Mouse (Mus musculus): ENCODE data around the gene Syngap1. TPM values are rescaled to one million over a fixed set of nuclear protein-coding genes. Genes with fewer than 3 reads are reported as not detected.
"Not testable (repeated sequence)": the region's sequence is repeated elsewhere in the genome, so short reads cannot be mapped to it uniquely, and the experiment has no call there.

Gene Syngap1
- polyA plus RNA-seq, 1 experiment = 136 TPM

DNA sequence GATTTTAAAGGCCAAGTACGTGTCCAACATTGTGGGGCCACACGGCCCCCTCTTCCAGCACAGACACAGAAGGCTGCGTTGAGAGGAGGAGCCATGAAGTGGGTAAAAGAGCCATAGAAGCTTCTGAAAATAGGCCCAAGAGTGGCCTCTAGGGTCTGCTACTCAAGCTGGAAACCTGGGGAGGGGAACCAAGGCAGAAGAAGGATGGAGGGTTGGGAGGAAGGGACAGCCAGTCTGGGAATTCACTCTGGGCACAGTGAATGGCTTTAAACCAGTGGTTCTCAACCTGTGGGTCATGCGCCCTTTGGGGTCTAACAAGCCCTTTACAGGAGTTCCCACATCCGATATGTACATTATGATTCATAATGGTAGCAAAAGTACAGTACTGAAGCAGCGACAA is 28.2 kb downstream of the Syngap1 start:
- no peak for DNase-seq (ENCODE audit: low read depth)
- TF ChIP-seq POLR2A (IDR thresholded peaks at IDR 0.05; ENCODE audit: borderline replicate concordance, extremely low read depth, insufficient read depth, insufficient read length, poor library complexity, severe bottlenecking) = no peak
- no peak for TF ChIP-seq CTCF (IDR thresholded peaks at IDR 0.05; ENCODE audit: borderline replicate concordance, extremely low read depth, insufficient read depth, insufficient read length)

DNA sequence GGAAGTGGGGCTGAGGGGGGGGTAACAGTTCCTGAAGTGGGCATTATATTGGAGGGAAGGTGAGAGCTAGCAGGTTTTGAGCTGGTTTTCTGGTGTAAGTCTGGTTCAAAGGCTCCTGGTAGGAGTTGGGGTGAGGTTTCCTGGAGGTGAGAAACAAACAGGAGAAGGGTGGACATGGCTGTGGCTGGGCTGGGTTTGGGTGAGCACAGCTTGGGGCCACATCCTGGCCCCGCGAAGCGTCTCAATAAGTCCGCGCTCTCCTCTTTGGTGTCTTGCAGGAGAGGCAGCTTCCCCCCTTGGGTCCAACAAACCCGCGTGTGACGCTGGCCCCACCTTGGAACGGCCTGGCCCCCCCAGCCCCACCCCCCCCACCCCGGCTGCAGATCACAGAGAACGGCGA is 29.2 kb downstream of the Syngap1 start:
- no peak for TF ChIP-seq POLR2A (IDR thresholded peaks at IDR 0.05; ENCODE audit: borderline replicate concordance, extremely low read depth, insufficient read depth, insufficient read length, poor library complexity, severe bottlenecking)
- TF ChIP-seq CTCF (IDR thresholded peaks at IDR 0.05; ENCODE audit: borderline replicate concordance, extremely low read depth, insufficient read depth, insufficient read length) = no peak

DNA sequence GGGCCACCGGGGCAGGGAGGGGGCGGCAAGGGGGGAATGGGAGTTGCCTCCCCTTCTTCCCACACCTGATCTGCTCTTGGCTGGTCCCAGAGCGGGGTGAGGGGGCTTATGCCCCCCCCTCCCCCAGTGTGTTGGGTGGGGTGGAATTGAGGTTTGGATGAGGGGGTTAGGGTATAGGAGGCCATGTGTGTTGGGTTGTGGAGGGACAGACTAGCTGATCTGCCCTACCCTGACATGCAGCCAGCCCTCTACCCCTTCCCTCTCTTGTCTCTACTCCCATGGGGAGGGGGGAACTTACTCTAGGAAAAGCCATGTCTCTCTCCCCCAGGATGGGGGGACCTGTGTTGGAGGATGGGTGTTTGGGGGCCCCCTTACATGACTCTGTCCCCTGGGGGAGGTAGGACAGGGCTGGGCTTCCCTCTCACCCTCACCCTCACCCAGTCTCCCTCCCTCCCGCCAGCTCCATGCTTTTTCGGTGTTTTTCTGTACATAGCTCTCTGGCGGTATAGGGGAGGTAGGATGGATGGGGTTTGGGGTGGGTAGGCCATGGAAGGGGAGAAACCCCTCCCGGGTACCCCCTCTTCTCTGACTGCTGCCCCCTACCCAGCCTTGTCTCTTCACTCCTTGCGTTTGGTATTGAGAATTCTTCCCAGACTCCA is 30.3 kb downstream of the Syngap1 start:
- DNase-seq (ENCODE audit: low read depth) = no peak
- TF ChIP-seq POLR2A (IDR thresholded peaks at IDR 0.05; ENCODE audit: borderline replicate concordance, extremely low read depth, insufficient read depth, insufficient read length, poor library complexity, severe bottlenecking) (no peak), CTCF (IDR thresholded peaks at IDR 0.05; ENCODE audit: borderline replicate concordance, extremely low read depth, insufficient read depth, insufficient read length) (no peak)

More for the DNA sequence above, 29.2 kb downstream of the Syngap1 start:
- DNase-seq (ENCODE audit: low read depth) = no peak

DNA sequence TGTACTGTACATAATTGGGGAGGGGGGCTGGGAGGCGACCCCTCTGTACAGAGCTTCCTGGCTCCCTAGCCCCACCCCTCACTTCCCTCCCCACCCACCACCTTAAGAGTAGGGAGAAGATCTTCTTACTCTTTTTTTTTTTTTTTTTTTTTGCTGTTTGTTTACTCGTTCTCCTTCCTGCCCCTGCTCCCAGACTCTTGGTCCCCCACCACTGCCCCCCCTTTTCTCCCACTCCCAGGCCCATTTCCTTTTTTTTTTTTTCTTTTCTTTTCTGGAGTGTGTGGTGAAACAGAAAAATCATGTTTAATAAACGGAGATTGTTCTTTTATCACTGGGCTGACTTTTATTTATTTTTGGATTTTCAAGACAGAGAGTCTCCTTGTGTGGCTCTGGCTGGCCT is 31.1 kb downstream of the Syngap1 start:
- TF ChIP-seq CTCF (IDR thresholded peaks at IDR 0.05; ENCODE audit: borderline replicate concordance, extremely low read depth, insufficient read depth, insufficient read length) = no peak
- TF ChIP-seq POLR2A (IDR thresholded peaks at IDR 0.05; ENCODE audit: borderline replicate concordance, extremely low read depth, insufficient read depth, insufficient read length, poor library complexity, severe bottlenecking) = no peak
- DNase-seq (ENCODE audit: low read depth) = no peak

DNA sequence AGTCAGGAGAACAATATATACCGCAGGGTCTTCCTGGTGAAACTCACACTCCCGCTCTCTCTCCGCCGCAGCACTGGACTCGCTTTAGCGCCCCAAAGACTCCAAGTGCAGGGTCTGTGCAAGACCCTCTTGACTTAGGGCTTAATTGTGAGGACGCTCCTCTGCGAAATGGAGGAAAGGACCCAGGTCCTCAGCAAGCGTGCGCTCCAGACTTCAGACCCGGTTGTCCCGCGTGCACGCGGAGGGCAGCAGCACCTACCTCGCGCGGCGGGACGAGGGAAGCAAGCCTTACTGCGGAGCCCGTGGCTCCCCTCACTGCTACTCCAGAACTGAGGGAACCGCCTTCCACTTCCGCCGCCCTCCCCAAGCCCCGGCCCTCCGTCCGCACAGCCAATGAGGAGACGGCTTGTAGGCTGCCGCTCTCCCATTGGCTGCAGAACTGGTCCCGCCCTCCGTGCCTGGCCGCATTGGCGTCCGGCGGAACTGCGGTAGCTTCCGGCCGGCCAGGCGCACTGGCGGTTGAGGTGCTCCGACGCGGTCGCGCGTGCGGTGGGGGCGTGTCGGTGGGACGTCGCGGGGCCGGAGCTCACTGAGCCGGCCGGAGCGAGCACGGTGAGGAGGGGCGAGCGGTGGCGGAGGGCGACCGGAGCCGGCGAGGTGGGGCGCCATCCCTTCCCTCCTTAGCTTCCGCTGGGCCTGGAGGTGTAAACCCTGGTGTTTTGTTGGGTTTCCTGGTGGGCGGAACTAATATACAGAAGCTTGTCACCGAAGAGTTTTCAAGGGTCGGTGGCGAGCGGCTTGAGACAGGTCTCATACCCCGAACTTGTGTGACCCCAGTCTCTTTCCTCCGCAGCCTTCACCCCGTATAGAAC is 31.9 kb downstream of the Syngap1 start, which contains the start of gene Zbtb9:
Gene Zbtb9, plus strand, starts transcription at position 465 of the 872 bp plus-strand sequence.
- DNase-seq (ENCODE audit: low read depth) = peak; percentile 98
- peak; percentile 85 for TF ChIP-seq POLR2A (IDR thresholded peaks at IDR 0.05; ENCODE audit: borderline replicate concordance, extremely low read depth, insufficient read depth, insufficient read length, poor library complexity, severe bottlenecking)
- TF ChIP-seq CTCF (IDR thresholded peaks at IDR 0.05; ENCODE audit: borderline replicate concordance, extremely low read depth, insufficient read depth, insufficient read length) = no peak

DNA sequence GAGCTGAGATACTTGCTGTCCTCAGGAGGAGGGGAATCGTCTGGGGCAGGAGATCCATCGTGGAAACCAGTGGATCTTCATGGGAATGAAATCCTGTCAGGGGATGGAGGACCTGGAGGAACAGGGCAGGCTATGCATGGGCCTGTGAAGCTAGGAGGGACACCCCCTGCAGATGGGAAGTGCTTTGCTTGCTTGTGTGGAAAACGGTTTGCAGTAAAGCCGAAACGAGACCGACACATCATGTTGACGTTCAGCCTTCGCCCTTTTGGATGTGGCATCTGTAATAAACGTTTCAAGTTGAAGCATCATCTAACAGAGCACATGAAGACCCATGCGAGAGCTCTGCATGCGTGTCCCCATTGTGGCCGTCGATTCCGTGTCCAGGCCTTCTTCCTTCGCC is 33.5 kb downstream of the Syngap1 start:
- no peak for DNase-seq (ENCODE audit: low read depth)
- no peak for TF ChIP-seq CTCF (IDR thresholded peaks at IDR 0.05; ENCODE audit: borderline replicate concordance, extremely low read depth, insufficient read depth, insufficient read length)
- TF ChIP-seq POLR2A (IDR thresholded peaks at IDR 0.05; ENCODE audit: borderline replicate concordance, extremely low read depth, insufficient read depth, insufficient read length, poor library complexity, severe bottlenecking) = no peak

DNA sequence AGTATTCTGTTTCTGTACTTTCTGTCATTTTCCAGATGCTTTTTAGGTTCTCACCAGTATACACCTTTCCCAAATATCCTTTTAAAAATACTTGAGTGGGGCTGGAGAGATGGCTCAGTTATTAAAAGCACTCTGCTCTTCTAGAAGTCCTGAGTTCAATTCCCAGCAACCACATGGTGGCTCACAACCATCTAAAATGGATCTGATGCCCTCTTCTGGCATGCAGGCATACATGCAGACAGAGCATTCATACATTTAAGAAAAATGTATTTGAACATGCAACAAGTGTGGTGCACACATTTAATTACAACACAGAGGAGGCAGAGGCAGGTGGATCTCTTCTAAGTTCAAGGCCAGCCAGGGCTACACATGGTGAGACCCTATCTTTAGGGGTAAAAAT is 34.4 kb downstream of the Syngap1 start:
- TF ChIP-seq POLR2A (IDR thresholded peaks at IDR 0.05; ENCODE audit: borderline replicate concordance, extremely low read depth, insufficient read depth, insufficient read length, poor library complexity, severe bottlenecking) (no peak), CTCF (IDR thresholded peaks at IDR 0.05; ENCODE audit: borderline replicate concordance, extremely low read depth, insufficient read depth, insufficient read length) (no peak)
- DNase-seq (ENCODE audit: low read depth) = no peak

DNA sequence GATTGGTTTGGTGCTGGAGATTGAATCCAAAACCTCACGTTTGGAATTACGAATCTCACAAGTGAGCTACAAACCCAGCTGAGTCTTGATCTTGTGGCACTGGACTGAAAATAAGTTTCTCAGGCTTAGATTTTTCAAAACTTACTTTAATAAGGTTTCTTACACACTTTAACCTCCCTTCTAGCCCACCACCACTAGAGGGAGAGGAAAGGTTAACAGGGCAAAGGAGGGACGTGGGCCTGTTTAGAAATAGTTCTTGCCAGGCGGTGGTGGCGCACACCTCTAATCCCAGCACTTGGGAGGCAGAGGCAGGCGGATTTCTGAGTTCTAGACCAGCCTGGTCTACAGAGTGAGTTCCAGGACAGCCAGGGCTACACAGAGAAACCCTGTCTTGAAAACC is 36.3 kb downstream of the Syngap1 start:
- not testable (repeated sequence) for DNase-seq (ENCODE audit: low read depth)

DNA sequence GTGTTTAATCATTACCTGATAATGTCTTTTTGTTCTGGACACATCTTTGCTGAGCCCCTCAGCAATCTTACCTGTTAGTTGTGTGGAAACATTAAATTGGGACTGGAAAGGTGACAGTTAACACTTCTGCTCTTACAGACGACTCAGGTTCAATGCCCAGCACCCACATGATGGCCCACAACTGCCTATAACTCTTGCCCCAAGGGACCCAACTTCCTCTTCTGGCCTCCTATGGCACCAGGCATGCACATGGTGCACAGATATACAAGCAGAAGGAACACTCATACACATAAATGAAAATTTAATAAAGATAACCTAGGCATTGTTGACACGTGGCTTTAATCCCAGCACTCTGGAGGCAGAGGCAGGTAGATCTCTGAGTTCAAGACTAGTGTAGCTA is 38.4 kb downstream of the Syngap1 start:
- TF ChIP-seq POLR2A (IDR thresholded peaks at IDR 0.05; ENCODE audit: borderline replicate concordance, extremely low read depth, insufficient read depth, insufficient read length, poor library complexity, severe bottlenecking) (no peak), CTCF (IDR thresholded peaks at IDR 0.05; ENCODE audit: borderline replicate concordance, extremely low read depth, insufficient read depth, insufficient read length) (no peak)
- no peak for DNase-seq (ENCODE audit: low read depth)

DNA sequence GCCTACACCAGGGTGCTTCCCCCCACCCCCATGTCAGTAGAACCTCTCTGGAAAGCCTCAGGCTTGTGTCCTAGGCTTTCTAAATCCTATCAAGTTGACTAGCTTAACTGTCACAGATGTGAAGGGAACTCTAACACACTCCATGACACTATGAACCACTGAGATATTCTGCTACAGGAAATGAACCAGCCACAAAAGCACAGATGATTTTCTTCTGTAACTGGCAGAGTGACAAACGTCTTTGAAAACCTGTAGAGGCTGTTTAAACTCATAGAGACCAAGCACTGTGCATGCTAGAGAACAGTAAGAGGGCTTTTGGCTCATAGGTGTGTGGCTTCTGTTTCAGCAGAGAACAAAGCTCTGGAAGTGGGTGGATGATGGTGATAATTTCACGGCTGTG is 40.0 kb downstream of the Syngap1 start:
- TF ChIP-seq CTCF (IDR thresholded peaks at IDR 0.05; ENCODE audit: borderline replicate concordance, extremely low read depth, insufficient read depth, insufficient read length) (no peak), POLR2A (IDR thresholded peaks at IDR 0.05; ENCODE audit: borderline replicate concordance, extremely low read depth, insufficient read depth, insufficient read length, poor library complexity, severe bottlenecking) (no peak)
- no peak for DNase-seq (ENCODE audit: low read depth)

DNA sequence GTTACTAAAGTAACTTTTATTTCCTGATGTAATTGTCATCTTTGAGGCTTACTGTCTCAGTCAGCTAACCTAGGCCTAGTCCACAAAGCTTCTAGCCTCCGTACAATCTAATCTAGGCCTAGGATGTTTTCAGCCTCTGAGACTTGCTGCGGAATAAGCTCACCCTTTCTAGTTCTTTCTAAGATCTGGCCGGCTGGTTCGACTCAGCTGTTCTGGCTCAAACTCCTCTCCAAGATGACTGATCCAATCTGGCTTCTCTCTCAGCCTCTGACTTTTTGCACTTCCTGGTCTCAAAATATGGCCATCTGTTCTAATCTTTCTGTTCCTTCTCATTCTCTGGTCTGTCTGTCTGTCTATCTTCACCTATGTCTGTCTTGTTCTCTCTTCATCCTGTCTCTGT is 42.3 kb downstream of the Syngap1 start:
- no peak for DNase-seq (ENCODE audit: low read depth)
- TF ChIP-seq CTCF (IDR thresholded peaks at IDR 0.05; ENCODE audit: borderline replicate concordance, extremely low read depth, insufficient read depth, insufficient read length) = no peak
- TF ChIP-seq POLR2A (IDR thresholded peaks at IDR 0.05; ENCODE audit: borderline replicate concordance, extremely low read depth, insufficient read depth, insufficient read length, poor library complexity, severe bottlenecking) = no peak
